Mouse (Mus musculus) testis, adult 2 months (tissue): ENCODE results near the gene Tdrd5. TPM values are rescaled to one million over a fixed set of nuclear protein-coding genes. Genes with fewer than 3 reads are reported as not detected.
"Not testable (repeated sequence)": the region's sequence is repeated elsewhere in the genome, so short reads cannot be mapped to it uniquely, and the experiment has no call there.

Experiments
- H3K27ac ChIP-seq: fragments of 200-500 bp; 2 replicates; pipeline ENCODE4 v1.5.1; 2012; ENCODE audit warnings: low read depth, low read length; ENCODE audit not compliant: control insufficient read depth, insufficient read depth
- H3K27me3 ChIP-seq: fragments of 200-500 bp; 2 replicates; pipeline ENCODE4 v1.6.1; 2012; ENCODE audit warnings: mild to moderate bottlenecking, low read length, moderate library complexity; ENCODE audit not compliant: control insufficient read depth, insufficient read depth
- H3K36me3 ChIP-seq: fragments of 200-500 bp; 2 replicates; pipeline ENCODE4 v1.6.1; 2012; ENCODE audit warnings: mild to moderate bottlenecking, low read length; ENCODE audit not compliant: control insufficient read depth, insufficient read depth
- H3K4me1 ChIP-seq: fragments of 200-500 bp; 2 replicates; pipeline ENCODE4 v1.6.1; 2012; ENCODE audit warnings: low read length; ENCODE audit not compliant: control insufficient read depth, insufficient read depth
- H3K4me3 ChIP-seq: fragments of 200-500 bp; 2 replicates; pipeline ENCODE4 v1.5.1; 2012; ENCODE audit warnings: low read depth, mild to moderate bottlenecking, low read length, moderate library complexity, mixed read lengths; ENCODE audit not compliant: control insufficient read depth
- CTCF ChIP-seq: fragments of 200-500 bp; IDR thresholded peaks from 2 replicates; pipeline ENCODE4 v1.5.1; 2012; ENCODE audit warnings: low read depth, mild to moderate bottlenecking, inconsistent platforms, low read length, moderate library complexity; ENCODE audit not compliant: control insufficient read depth, insufficient read depth, insufficient replicate concordance
- POLR2A ChIP-seq: fragments of 200-500 bp; IDR thresholded peaks from 2 replicates; pipeline ENCODE4 v1.6.1; 2012; ENCODE audit warnings: low read depth, mild to moderate bottlenecking, inconsistent platforms, low read length, moderate library complexity; ENCODE audit not compliant: control insufficient read depth
- polyA plus RNA-seq: library from polyadenylated mRNA; depleted of rRNA; stranded (reverse); fragments of >200 nt; gene quantifications from 2 replicates; pipeline ENCODE4 v1.2.3, GENCODE M21; 2012

Tdrd5 gene
- polyA plus RNA-seq, 1 experiment: 26.3 TPM

GRCm38 (mm10) chr1:156323126-156323525 is 19.7 kb upstream of the Tdrd5 start:
- no peak for TF ChIP-seq CTCF
- no peak for TF ChIP-seq POLR2A
- Histone ChIP-seq H3K4me1 (no peaks in the 10 kb centered on the region), H3K4me3 (no peak overlapping the region), H3K27ac (no peak overlapping the region), H3K27me3 (no peaks in the 10 kb centered on the region), H3K36me3 (no peaks in the 10 kb centered on the region)

DNA sequence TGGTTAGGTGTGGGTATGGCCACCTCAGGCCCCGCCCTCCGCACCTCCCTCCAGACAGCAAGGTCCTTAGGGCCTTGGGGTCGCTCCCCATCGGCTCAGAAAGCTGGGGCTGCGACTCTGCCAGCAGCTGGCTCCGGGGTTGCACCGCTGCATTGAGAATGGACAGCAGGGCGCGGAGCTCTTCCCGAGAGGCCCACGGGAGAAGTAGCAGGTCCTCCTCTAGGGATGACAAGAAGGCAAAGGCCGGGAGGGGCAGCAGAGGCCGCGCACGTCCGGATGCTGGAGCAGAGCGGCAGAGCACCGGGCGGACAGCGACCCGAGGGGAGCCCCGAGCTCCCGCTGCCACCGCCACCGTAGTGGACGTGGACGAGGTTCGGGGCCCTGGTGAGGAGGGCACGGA is 7.2 kb upstream of the Tdrd5 start, which contains the start of gene Nphs2:
Gene Nphs2, plus strand, starts transcription at position 98 of the 400 bp plus-strand sequence.
- no peaks in the 10 kb centered on the region for H3K27me3 ChIP-seq
- no peak for TF ChIP-seq POLR2A
- TF ChIP-seq CTCF: no peak

DNA sequence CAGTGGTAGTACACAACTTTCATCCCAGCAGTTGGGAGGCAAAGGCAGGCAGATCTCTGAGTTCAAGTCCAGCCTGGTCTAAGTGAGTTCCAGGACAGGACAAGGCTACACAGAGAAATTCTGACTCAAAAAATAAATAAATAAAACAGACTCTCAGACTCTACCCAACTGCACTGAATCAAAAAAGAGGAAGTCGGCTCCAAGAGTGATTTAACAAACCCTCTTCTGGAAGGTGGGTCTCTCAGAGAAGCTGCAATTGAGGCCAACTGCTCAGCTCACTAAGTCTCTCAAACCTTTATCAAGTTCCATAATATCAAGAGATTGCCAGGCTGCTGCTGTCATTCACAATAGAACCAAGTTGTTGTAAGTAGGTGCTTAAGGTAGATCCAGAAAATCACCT is 5.1 kb upstream of the Tdrd5 start:
- Histone ChIP-seq H3K4me3 (no peak overlapping the region), H3K36me3 (no peaks in the 10 kb centered on the region), H3K27ac (no peak overlapping the region), H3K4me1 (peaks cover 5% of the 10 kb centered on the region; the same call in 1 of the 2 replicates), H3K27me3 (no peaks in the 10 kb centered on the region)
- TF ChIP-seq CTCF: no peak

More for the DNA sequence above, 7.2 kb upstream of the Tdrd5 start, which contains the start of gene Nphs2:
- Histone ChIP-seq H3K4me3 (peak within 1 kb of the TSS; percentile 21; the same call in 1 of the 2 replicates), H3K4me1 (peaks cover 3% of the 10 kb centered on the region; the same call in 1 of the 2 replicates), H3K27ac (no peak within 1 kb of the TSS), H3K36me3 (no peaks in the 10 kb centered on the region)

DNA sequence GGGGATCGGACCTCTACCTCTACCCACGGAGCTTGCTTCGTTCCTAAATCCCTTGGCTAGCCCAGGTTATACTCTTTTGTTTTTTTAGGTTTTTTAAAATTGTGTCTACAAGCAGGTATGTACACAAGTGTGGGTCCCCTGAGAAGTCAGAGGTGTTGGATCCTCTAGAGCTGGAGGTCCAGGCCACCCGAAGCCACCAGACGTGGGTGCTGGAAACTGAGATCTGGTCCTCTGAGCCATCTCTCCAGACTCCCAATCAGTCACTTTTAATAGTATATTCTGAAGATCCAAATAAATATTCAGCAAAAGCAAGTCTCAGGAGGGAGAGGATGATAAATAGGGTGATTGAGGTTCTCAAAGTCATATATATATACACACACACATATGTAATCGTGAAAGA is 13.4 kb downstream of the Tdrd5 start:
- TF ChIP-seq CTCF: no peak

GRCm38 (mm10) chr1:156289222-156289587 is 14.3 kb downstream of the Tdrd5 start:
- H3K36me3 ChIP-seq, H3K4me3 ChIP-seq, H3K27me3 ChIP-seq, H3K27ac ChIP-seq, H3K4me1 ChIP-seq: not testable (repeated sequence)

More for the DNA sequence above, 13.4 kb downstream of the Tdrd5 start:
- Histone ChIP-seq H3K27me3 (no peaks in the 10 kb centered on the region), H3K4me3 (no peak overlapping the region), H3K4me1 (no peaks in the 10 kb centered on the region; the same call in 1 of the 2 replicates), H3K36me3 (peaks cover 2% of the 10 kb centered on the region; the same call in 1 of the 2 replicates), H3K27ac (no peak overlapping the region)

DNA sequence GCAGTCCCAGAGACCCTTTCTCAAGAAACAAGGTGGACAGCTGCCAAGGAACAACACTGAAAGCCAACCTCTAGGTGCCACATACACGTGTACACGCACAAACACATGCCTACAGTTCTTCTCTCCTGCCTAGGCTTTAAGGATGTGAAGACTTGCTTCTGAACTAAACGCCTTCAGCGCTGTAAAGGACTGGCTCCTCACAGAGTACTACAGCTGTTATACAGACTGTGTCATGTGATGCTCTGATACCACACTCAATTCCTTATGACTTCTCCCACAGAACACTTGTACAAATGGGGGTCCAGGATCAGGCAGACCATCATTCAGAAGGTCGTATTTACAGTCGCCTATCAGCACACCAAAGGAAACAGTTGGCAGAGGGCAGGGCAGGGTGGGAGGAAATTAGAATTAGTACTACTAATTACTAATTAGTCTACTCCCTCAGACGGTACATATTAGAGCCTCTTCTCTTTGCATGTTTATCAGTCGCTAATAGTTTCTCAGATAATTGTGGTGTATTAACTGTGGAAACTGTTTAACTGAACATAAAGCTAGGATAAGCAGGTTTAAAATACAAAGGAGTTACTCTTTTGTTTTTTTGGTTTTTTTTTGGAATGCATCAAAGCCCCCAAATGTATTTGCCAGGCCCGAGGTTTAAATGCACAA is 14.8 kb downstream of the Tdrd5 start:
- H3K4me1 ChIP-seq: no peaks in the 10 kb centered on the region; the same call in 1 of the 2 replicates
- TF ChIP-seq POLR2A (no peak), CTCF (no peak)
- H3K27ac ChIP-seq: no peak overlapping the region
- no peaks in the 10 kb centered on the region for H3K27me3 ChIP-seq
- H3K36me3 ChIP-seq: peaks cover 2% of the 10 kb centered on the region; the same call in 1 of the 2 replicates
- H3K4me3 ChIP-seq: no peak overlapping the region

GRCm38 (mm10) chr1:156285541-156285896 is 17.9 kb downstream of the Tdrd5 start:
- no peaks in the 10 kb centered on the region; the same call in 1 of the 2 replicates for H3K4me1 ChIP-seq

More at GRCm38 (mm10) chr1:156285541-156285896, 17.9 kb downstream of the Tdrd5 start:
- H3K36me3 ChIP-seq: peaks cover 3% of the 10 kb centered on the region
- no peak overlapping the region for H3K4me3 ChIP-seq
- H3K27me3 ChIP-seq: no peaks in the 10 kb centered on the region
- TF ChIP-seq POLR2A: no peak
- TF ChIP-seq CTCF: no peak
- no peak overlapping the region for H3K27ac ChIP-seq
